Mouse (Mus musculus): ENCODE measurements at regions not wholly inside any gene's neighbourhood (a gene's known extent, or its start where the extent isn't known, plus 50 kb on each side); places are given as distances from the start of the nearest gene placed in this dataset.

- Histone ChIP-seq H3K9me3 (replicated peaks; ENCODE audit: insufficient read depth, low read length) (no peaks in the 10 kb centered on the region), H3K4me3 (ENCODE audit: control insufficient read depth in 1 of 2, insufficient read depth in 1 of 2, low read depth in 2 of 2, low read length in 2 of 2) (no peak overlapping the region), H3K27ac (ENCODE audit: control insufficient read depth, low read depth, low read length) (no peak overlapping the region), H3K4me1 (ENCODE audit: control insufficient read depth in 1 of 2, insufficient read depth in 2 of 2, low read length in 2 of 2) (peaks cover 2% of the 10 kb centered on the region in 2 experiments; a peak in 1 of 4 replicates), H3K36me3 (ENCODE audit: control insufficient read depth in 1 of 2, insufficient read depth in 2 of 2, low read length in 2 of 2) (no peaks in the 10 kb centered on the region), H3K79me2 (ENCODE audit: control insufficient read depth, insufficient read depth, low read length, poor library complexity) (no peaks in the 10 kb centered on the region), H3K9ac (ENCODE audit: control insufficient read depth, low read depth, low read length, poor library complexity, severe bottlenecking) (no peak overlapping the region), H3K27me3 (ENCODE audit: control insufficient read depth in 1 of 2, insufficient read depth in 2 of 2, low read length in 2 of 2) (no peaks in the 10 kb centered on the region; a peak in 1 of 4 replicates)
- no peak for DNase-seq (ENCODE audit: low read depth, low spot score)
- no peak for TF ChIP-seq POLR2A (IDR thresholded peaks at IDR 0.05; ENCODE audit: control insufficient read depth in 1 of 2, insufficient read depth in 1 of 2, low read depth in 1 of 2, low read length in 2 of 2, poor library complexity in 1 of 2)
- no peak for TF ChIP-seq SIN3A (IDR thresholded peaks at IDR 0.05; ENCODE audit: low read length)
- no peak for TF ChIP-seq CHD1 (IDR thresholded peaks at IDR 0.05; ENCODE audit: low read depth, low read length)
- TF ChIP-seq SMC3 (IDR thresholded peaks at IDR 0.05; ENCODE audit: low read depth, low read length) = no peak
Measured at GRCm38 (mm10) chr4:95213026-95213425, 161.0 kb upstream of the Jun start.

GRCm38 (mm10) chr4:95214026-95214425, 162.0 kb upstream of the Jun start:
- no peak overlapping the region for H3K27ac ChIP-seq (ENCODE audit: control insufficient read depth, low read depth, low read length)
- no peaks in the 10 kb centered on the region for H3K36me3 ChIP-seq (ENCODE audit: control insufficient read depth in 1 of 2, insufficient read depth in 2 of 2, low read length in 2 of 2)
- H3K9me3 ChIP-seq (replicated peaks; ENCODE audit: insufficient read depth, low read length) = no peaks in the 10 kb centered on the region
- no peaks in the 10 kb centered on the region for H3K79me2 ChIP-seq (ENCODE audit: control insufficient read depth, insufficient read depth, low read length, poor library complexity)
- DNase-seq (ENCODE audit: low read depth, low spot score) = no peak
- H3K9ac ChIP-seq (ENCODE audit: control insufficient read depth, low read depth, low read length, poor library complexity, severe bottlenecking) = no peak overlapping the region
- H3K27me3 ChIP-seq (ENCODE audit: control insufficient read depth in 1 of 2, insufficient read depth in 2 of 2, low read length in 2 of 2) = no peaks in the 10 kb centered on the region
- H3K4me3 ChIP-seq (ENCODE audit: control insufficient read depth in 1 of 2, insufficient read depth in 1 of 2, low read depth in 2 of 2, low read length in 2 of 2) = no peak overlapping the region
- TF ChIP-seq NRF1 (IDR thresholded peaks at IDR 0.05; ENCODE audit: insufficient read depth, low read depth, low read length, poor library complexity, severe bottlenecking) (no peak), HCFC1 (IDR thresholded peaks at IDR 0.05; ENCODE audit: low read depth, low read length) (no peak)
- H3K4me1 ChIP-seq (ENCODE audit: control insufficient read depth in 1 of 2, insufficient read depth in 2 of 2, low read length in 2 of 2) = peaks cover 2% of the 10 kb centered on the region in 2 experiments; a peak in 1 of 4 replicates

- Histone ChIP-seq H3K27me3 (ENCODE audit: control insufficient read depth in 1 of 2, insufficient read depth in 2 of 2, low read length in 2 of 2) (no peaks in the 10 kb centered on the region), H3K4me3 (ENCODE audit: control insufficient read depth in 1 of 2, insufficient read depth in 1 of 2, low read depth in 2 of 2, low read length in 2 of 2) (no peak overlapping the region), H3K79me2 (ENCODE audit: control insufficient read depth, insufficient read depth, low read length, poor library complexity) (no peaks in the 10 kb centered on the region), H3K4me1 (ENCODE audit: control insufficient read depth in 1 of 2, insufficient read depth in 2 of 2, low read length in 2 of 2) (peaks cover 1 to 2% of the 10 kb centered on the region in 2 experiments; a peak in 1 of 4 replicates), H3K36me3 (ENCODE audit: control insufficient read depth in 1 of 2, insufficient read depth in 2 of 2, low read length in 2 of 2) (no peaks in the 10 kb centered on the region), H3K27ac (ENCODE audit: control insufficient read depth, low read depth, low read length) (no peak overlapping the region), H3K9ac (ENCODE audit: control insufficient read depth, low read depth, low read length, poor library complexity, severe bottlenecking) (no peak overlapping the region), H3K9me3 (replicated peaks; ENCODE audit: insufficient read depth, low read length) (no peaks in the 10 kb centered on the region)
- DNase-seq (ENCODE audit: low read depth, low spot score) = no peak
- TF ChIP-seq ZNF384 (IDR thresholded peaks at IDR 0.05; ENCODE audit: low read depth, low read length) = no peak
- TF ChIP-seq USF1 (IDR thresholded peaks at IDR 0.05; ENCODE audit: low read depth, low read length) = peak; percentile 37; the same call in 1 of the 2 replicates
Measured at GRCm38 (mm10) chr4:95215187-95215586, 163.2 kb upstream of the Jun start.

GRCm38 (mm10) chr4:95230461-95230860, 178.4 kb upstream of the Jun start:
- no peaks in the 10 kb centered on the region for H3K4me1 ChIP-seq (ENCODE audit: control insufficient read depth in 1 of 2, insufficient read depth in 2 of 2, low read length in 2 of 2)
- no peaks in the 10 kb centered on the region for H3K36me3 ChIP-seq (ENCODE audit: control insufficient read depth in 1 of 2, insufficient read depth in 2 of 2, low read length in 2 of 2)
- H3K27ac ChIP-seq (ENCODE audit: control insufficient read depth, low read depth, low read length) = no peak overlapping the region
- TF ChIP-seq MAFK (IDR thresholded peaks at IDR 0.05; ENCODE audit: borderline replicate concordance, low read depth, low read length) (no peak), GATA1 (IDR thresholded peaks at IDR 0.05; ENCODE audit: low read depth, low read length) (no peak), TBP (IDR thresholded peaks at IDR 0.05; ENCODE audit: low read depth, low read length) (no peak), TAL1 (IDR thresholded peaks at IDR 0.05; ENCODE audit: low read length) (no peak), CHD2 (IDR thresholded peaks at IDR 0.05; ENCODE audit: low read length) (no peak)
- no peaks in the 10 kb centered on the region for H3K27me3 ChIP-seq (ENCODE audit: control insufficient read depth in 1 of 2, insufficient read depth in 2 of 2, low read length in 2 of 2)
- no peak for DNase-seq (ENCODE audit: low read depth, low spot score)
- no peak overlapping the region for H3K4me3 ChIP-seq (ENCODE audit: control insufficient read depth in 1 of 2, insufficient read depth in 1 of 2, low read depth in 2 of 2, low read length in 2 of 2)
- no peak overlapping the region for H3K9ac ChIP-seq (ENCODE audit: control insufficient read depth, low read depth, low read length, poor library complexity, severe bottlenecking)
- H3K9me3 ChIP-seq (replicated peaks; ENCODE audit: insufficient read depth, low read length) = no peaks in the 10 kb centered on the region
- no peaks in the 10 kb centered on the region for H3K79me2 ChIP-seq (ENCODE audit: control insufficient read depth, insufficient read depth, low read length, poor library complexity)
